In genomic region chr3:109783231-109783630, GRCm38 (mm10) we compare ENCODE assay signal across 12 mouse cellular contexts.
DNase-seq lines count a peak whose midpoint lies in the region; ATAC-seq lines count a peak whose summit lies in the region.
"Had no signal": no experiment of that assay in that cellular context is flagged by ENCODE, and none has a peak within 500 bp of the region (broad histone marks: within the 10 kb centered on the region; RNA-seq: fewer than 3 reads in every experiment).

No protein-coding gene starts in this region.

- 30% methylated on average over 5 of the region's 5 CpGs for whole genome bisulfite sequencing in forebrain, embryonic 14.5 days
- 8% methylated on average over 5 of the region's 5 CpGs for WGBS in neural tube, embryonic 11.5 days

- ATAC-seq in forebrain, embryonic 14.5 days: no peak
- no peak for ATAC-seq in neural tube, embryonic 11.5 days (ENCODE audit: insufficient read depth, low FRiP score, low TSS enrichment)
- ATAC-seq: CD4-positive, CD25-positive, alpha-beta regulatory T cell, adult 4 months had no signal

- peak; percentile 21 for DNase-seq in layer of hippocampus, adult 11-12 months (ENCODE audit: low spot score)
- no peak for DNase-seq in layer of hippocampus, adult 9-10 months (ENCODE audit: low spot score)
- no peak for DNase-seq in forebrain, embryonic 14.5 days (ENCODE audit: low spot score)
- peak; percentile 20 to 23 for DNase-seq in layer of hippocampus, postnatal 36 days
- DNase-seq in neural tube, embryonic 11.5 days (ENCODE audit: low spot score): peak; percentile 29
- no peak for DNase-seq in thymus, adult 18-20 months
- DNase-seq in gastrocnemius, postnatal 4 days (ENCODE audit: low spot score in 2 of 2): no peak
- no peak for DNase-seq in heart, adult 9 months (ENCODE audit: low spot score in 2 of 2)
- DNase-seq: heart, adult 11 months had no signal

- peaks cover 8% of the 10 kb centered on the region for H3K4me1 ChIP-seq in forebrain, embryonic 14.5 days (ENCODE audit: control insufficient read depth, insufficient read depth, low read length)
- no peaks in the 10 kb centered on the region for H3K4me1 ChIP-seq in neural tube, embryonic 11.5 days (ENCODE audit: control insufficient read depth, insufficient read depth, low read length)
- H3K4me1 ChIP-seq: megakaryocyte, embryonic 14.5 days had no signal

- H3K4me2 ChIP-seq in forebrain, embryonic 14.5 days (ENCODE audit: low read length): peak overlapping the region; percentile 76
- no peak overlapping the region; the same call in 1 of the 2 replicates for H3K4me2 ChIP-seq in neural tube, embryonic 11.5 days (ENCODE audit: low read depth)

- H3K36me3 ChIP-seq in forebrain, embryonic 14.5 days (ENCODE audit: control insufficient read depth, insufficient read depth, low read length): no peaks in the 10 kb centered on the region
- H3K36me3 ChIP-seq in neural tube, embryonic 11.5 days (ENCODE audit: control insufficient read depth, insufficient read depth, low read length): no peaks in the 10 kb centered on the region

- H3K4me3 ChIP-seq in forebrain, embryonic 14.5 days (ENCODE audit: low read depth, low read length): no peak overlapping the region
- no peak overlapping the region for H3K4me3 ChIP-seq in neural tube, embryonic 11.5 days (ENCODE audit: low read depth, low read length)
- H3K4me3 ChIP-seq: erythroblast, embryonic 14.5 days had no signal

- H3K27ac ChIP-seq in forebrain, embryonic 14.5 days (ENCODE audit: low read depth, low read length): peak overlapping the region; percentile 77
- no peak overlapping the region for H3K27ac ChIP-seq in neural tube, embryonic 11.5 days (ENCODE audit: low read depth, low read length)

- peak overlapping the region; percentile 68; the same call in 1 of the 2 replicates for H3K9ac ChIP-seq in forebrain, embryonic 14.5 days (ENCODE audit: low read length)
- H3K9ac ChIP-seq in neural tube, embryonic 11.5 days (ENCODE audit: low read length): 0 out of 2 replicates have a peak overlapping the region, but pooled peaks have one; percentile 11

- H3K27me3 ChIP-seq in forebrain, embryonic 14.5 days (replicated peaks; ENCODE audit: control insufficient read depth, insufficient read depth, low read length): no peaks in the 10 kb centered on the region
- H3K27me3 ChIP-seq in neural tube, embryonic 11.5 days (ENCODE audit: control insufficient read depth, insufficient read depth, low read length): no peaks in the 10 kb centered on the region

- no peaks in the 10 kb centered on the region for H3K9me3 ChIP-seq in forebrain, embryonic 14.5 days (replicated peaks; ENCODE audit: control insufficient read depth, low read length)
- no peaks in the 10 kb centered on the region for H3K9me3 ChIP-seq in neural tube, embryonic 11.5 days (ENCODE audit: control insufficient read depth, low read length)

Comparison
In these comparisons a context has a peak if more than half of its experiments do, and no peak if none do; other contexts are left out.
1. DNase-seq: peak in layer of hippocampus, adult 11-12 months (single experiment), layer of hippocampus, postnatal 36 days (2 of 2) and neural tube, embryonic 11.5 days (single experiment); none in layer of hippocampus, adult 9-10 months (single experiment), forebrain, embryonic 14.5 days (single experiment), thymus, adult 18-20 months (0 of 2), gastrocnemius, postnatal 4 days (0 of 2) and heart, adult 9 months (0 of 2).